Mouse (Mus musculus): ENCODE measurements around the gene Wdr25. TPM values are rescaled to one million over a fixed set of nuclear protein-coding genes. Genes with fewer than 3 reads are reported as not detected.
"Not testable (repeated sequence)": the region's sequence is repeated elsewhere in the genome, so short reads cannot be mapped to it uniquely, and the experiment has no call there.

Wdr25 gene
- polyA plus RNA-seq (2015; fragmentation: Nextera tagmentation; extraction: Ambion mirVana): 2.7 and 2.9 TPM in 2 replicates

- Histone ChIP-seq H3K27me3 (replicated peaks; ENCODE audit: control insufficient read depth, insufficient read depth, low read length) (no peaks in the 10 kb centered on the region), H3K36me3 (ENCODE audit: control insufficient read depth, insufficient read depth) (peaks cover 14% of the 10 kb centered on the region; the same call in 1 of the 2 replicates), H3K27ac (ENCODE audit: low read depth, low read length) (peak within 1 kb of the TSS; percentile 47; the same call in 1 of the 2 replicates), H3K9ac (ENCODE audit: low read depth, low read length) (peak within 1 kb of the TSS; percentile 66), H3K4me3 (ENCODE audit: low read depth, low read length) (peak within 1 kb of the TSS; percentile 88), H3K9me3 (ENCODE audit: control insufficient read depth) (no peaks in the 10 kb centered on the region), H3K4me2 (replicated peaks; ENCODE audit: low read depth) (peak within 1 kb of the TSS; percentile 78), H3K4me1 (replicated peaks; ENCODE audit: control insufficient read depth, insufficient read depth, low read length) (peaks cover 3% of the 10 kb centered on the region; the same call in 1 of the 2 replicates)
- WGBS: 17% methylated on average over 12 of the region's 12 CpGs
- no peak for ATAC-seq
- no peak for TF ChIP-seq CTCF (IDR thresholded peaks at IDR 0.05; ENCODE audit: low read depth)
These were observed at the start of gene Wdr25 for GRCm38 (mm10) chr12:108892989-108893714. Gene Wdr25 (plus strand): TSS chr12:108893631.

GRCm38 (mm10) chr12:108848033-108848432 lies 45.4 kb upstream of the Wdr25 start:
- H3K4me1 ChIP-seq (replicated peaks; ENCODE audit: control insufficient read depth, insufficient read depth, low read length); H3K27me3 ChIP-seq (replicated peaks; ENCODE audit: control insufficient read depth, insufficient read depth, low read length); H3K4me3 ChIP-seq (ENCODE audit: low read depth, low read length); H3K27ac ChIP-seq (ENCODE audit: low read depth, low read length); ATAC-seq; H3K36me3 ChIP-seq (ENCODE audit: control insufficient read depth, insufficient read depth); H3K9me3 ChIP-seq (ENCODE audit: control insufficient read depth); H3K4me2 ChIP-seq (replicated peaks; ENCODE audit: low read depth); H3K9ac ChIP-seq (ENCODE audit: low read depth, low read length): not testable (repeated sequence)
- TF ChIP-seq CTCF (IDR thresholded peaks at IDR 0.05; ENCODE audit: low read depth): peak; percentile 66
- 93% methylated on average over 3 of the region's 3 CpGs for WGBS

DNA sequence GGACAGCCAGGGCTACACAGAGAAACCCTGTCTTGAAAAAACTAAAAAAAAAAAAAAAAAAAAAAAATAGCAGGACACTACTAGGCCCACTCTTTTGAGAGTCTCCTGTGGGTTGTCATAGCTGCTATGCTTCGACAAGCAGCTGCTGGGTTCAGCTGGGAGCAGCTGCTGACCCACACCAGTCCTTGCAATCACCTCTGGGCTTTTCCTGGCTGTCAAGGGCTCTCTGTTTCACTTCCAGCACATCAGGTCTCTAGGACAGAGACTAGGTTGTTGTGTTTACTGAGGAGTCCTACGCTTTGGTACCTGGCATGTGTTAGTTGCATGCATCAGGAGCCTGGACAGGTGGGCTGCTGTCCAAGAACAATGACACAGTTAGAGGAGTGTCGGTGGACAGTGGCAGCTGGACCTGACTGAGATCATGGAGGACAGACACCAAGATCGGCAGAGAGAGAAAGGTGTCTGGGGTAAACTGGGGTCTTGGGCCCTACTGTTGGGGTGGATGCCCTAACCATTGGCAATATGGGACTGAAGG lies 43.9 kb upstream of the Wdr25 start:
- no peak for ATAC-seq
- no peak overlapping the region for H3K27ac ChIP-seq (ENCODE audit: low read depth, low read length)
- H3K27me3 ChIP-seq (replicated peaks; ENCODE audit: control insufficient read depth, insufficient read depth, low read length): no peaks in the 10 kb centered on the region
- 71% methylated on average over 4 of the region's 4 CpGs for WGBS
- H3K4me3 ChIP-seq (ENCODE audit: low read depth, low read length): no peak overlapping the region
- H3K9ac ChIP-seq (ENCODE audit: low read depth, low read length): no peak overlapping the region
- no peak for TF ChIP-seq CTCF (IDR thresholded peaks at IDR 0.05; ENCODE audit: low read depth)
- no peak overlapping the region for H3K4me2 ChIP-seq (replicated peaks; ENCODE audit: low read depth)
- H3K4me1 ChIP-seq (replicated peaks; ENCODE audit: control insufficient read depth, insufficient read depth, low read length): no peaks in the 10 kb centered on the region
- 0 out of 2 replicates have a peak, but pooled peaks cover 4% of the 10 kb centered on the region for H3K36me3 ChIP-seq (ENCODE audit: control insufficient read depth, insufficient read depth)
- H3K9me3 ChIP-seq (ENCODE audit: control insufficient read depth): no peaks in the 10 kb centered on the region

- WGBS: 52% methylated on average over 8 of the region's 8 CpGs
- no peaks in the 10 kb centered on the region for H3K36me3 ChIP-seq (ENCODE audit: control insufficient read depth, insufficient read depth)
- H3K27me3 ChIP-seq (replicated peaks; ENCODE audit: control insufficient read depth, insufficient read depth, low read length): no peaks in the 10 kb centered on the region
- TF ChIP-seq CTCF (IDR thresholded peaks at IDR 0.05; ENCODE audit: low read depth): no peak
- H3K9me3 ChIP-seq (ENCODE audit: control insufficient read depth): no peaks in the 10 kb centered on the region
- H3K4me3 ChIP-seq (ENCODE audit: low read depth, low read length): no peak overlapping the region
- H3K27ac ChIP-seq (ENCODE audit: low read depth, low read length): no peak overlapping the region
- no peaks in the 10 kb centered on the region for H3K4me1 ChIP-seq (replicated peaks; ENCODE audit: control insufficient read depth, insufficient read depth, low read length)
- H3K9ac ChIP-seq (ENCODE audit: low read depth, low read length): no peak overlapping the region
- ATAC-seq: no peak
- no peak overlapping the region for H3K4me2 ChIP-seq (replicated peaks; ENCODE audit: low read depth)
These were observed 43.3 kb upstream of the Wdr25 start for GRCm38 (mm10) chr12:108850129-108850528.

DNA sequence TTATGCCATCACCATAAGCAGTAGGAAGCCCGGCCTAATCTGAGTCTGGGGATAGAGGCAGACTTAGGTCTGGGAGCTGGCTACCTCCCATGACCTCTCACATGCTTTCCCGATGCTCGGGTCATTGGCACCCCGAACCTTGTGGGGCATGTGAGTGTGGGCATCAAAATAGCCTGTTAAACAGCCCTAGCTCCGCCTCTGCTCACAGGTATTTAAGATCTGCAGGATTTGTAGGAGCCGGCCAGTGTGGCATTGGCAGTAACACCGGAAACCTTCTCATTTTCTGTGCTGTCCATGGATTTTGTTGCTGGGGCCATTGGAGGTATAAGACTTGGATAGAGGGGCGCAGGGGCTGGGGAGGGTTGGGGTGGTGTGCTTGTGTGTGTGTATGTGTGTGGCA lies 42.5 kb upstream of the Wdr25 start:
- no peak for ATAC-seq
- H3K27ac ChIP-seq (ENCODE audit: low read depth, low read length): no peak overlapping the region
- no peak overlapping the region for H3K4me2 ChIP-seq (replicated peaks; ENCODE audit: low read depth)
- TF ChIP-seq CTCF (IDR thresholded peaks at IDR 0.05; ENCODE audit: low read depth): no peak
- no peak overlapping the region for H3K4me3 ChIP-seq (ENCODE audit: low read depth, low read length)
- no peaks in the 10 kb centered on the region for H3K27me3 ChIP-seq (replicated peaks; ENCODE audit: control insufficient read depth, insufficient read depth, low read length)
- H3K9me3 ChIP-seq (ENCODE audit: control insufficient read depth): no peaks in the 10 kb centered on the region
- no peaks in the 10 kb centered on the region for H3K36me3 ChIP-seq (ENCODE audit: control insufficient read depth, insufficient read depth)
- no peak overlapping the region for H3K9ac ChIP-seq (ENCODE audit: low read depth, low read length)
- no peaks in the 10 kb centered on the region for H3K4me1 ChIP-seq (replicated peaks; ENCODE audit: control insufficient read depth, insufficient read depth, low read length)
- WGBS: 84% methylated on average over 8 of the region's 8 CpGs

GRCm38 (mm10) chr12:108852822-108853221 lies 40.6 kb upstream of the Wdr25 start:
- no peak overlapping the region for H3K4me2 ChIP-seq (replicated peaks; ENCODE audit: low read depth)
- no peaks in the 10 kb centered on the region for H3K4me1 ChIP-seq (replicated peaks; ENCODE audit: control insufficient read depth, insufficient read depth, low read length)
- 86% methylated on average over 8 of the region's 8 CpGs for WGBS
- H3K27me3 ChIP-seq (replicated peaks; ENCODE audit: control insufficient read depth, insufficient read depth, low read length): no peaks in the 10 kb centered on the region
- no peak overlapping the region for H3K9ac ChIP-seq (ENCODE audit: low read depth, low read length)
- H3K4me3 ChIP-seq (ENCODE audit: low read depth, low read length): no peak overlapping the region
- no peak for TF ChIP-seq CTCF (IDR thresholded peaks at IDR 0.05; ENCODE audit: low read depth)
- no peaks in the 10 kb centered on the region for H3K36me3 ChIP-seq (ENCODE audit: control insufficient read depth, insufficient read depth)
- H3K27ac ChIP-seq (ENCODE audit: low read depth, low read length): no peak overlapping the region
- ATAC-seq: no peak
- H3K9me3 ChIP-seq (ENCODE audit: control insufficient read depth): no peaks in the 10 kb centered on the region
